Mouse (Mus musculus) cerebellum, adult 2 months (tissue): ENCODE data around the gene Ctdsp1.

Experiments
- CTCF ChIP-seq: fragments of 200-500 bp; IDR thresholded peaks from 2 replicates; pipeline ENCODE4 v1.5.1; 2011; ENCODE audit warnings: low read depth, mild to moderate bottlenecking, control low read depth, low read length, moderate library complexity, borderline replicate concordance; ENCODE audit not compliant: insufficient read depth
- POLR2A ChIP-seq: fragments of 200-500 bp; IDR thresholded peaks from 2 replicates; pipeline ENCODE4 v1.6.1; 2011; ENCODE audit warnings: low read length, control low read depth, borderline replicate concordance; ENCODE audit not compliant: insufficient read depth

GRCm38 (mm10) chr1:74376396-74376795 lies 14.9 kb upstream of the Ctdsp1 start:
- TF ChIP-seq CTCF = no peak
- TF ChIP-seq POLR2A = no peak
